Mouse (Mus musculus) hindbrain, embryonic 14.5 days (tissue): ENCODE data around the gene Eif3i. TPM values are rescaled to one million over a fixed set of nuclear protein-coding genes. Genes with fewer than 3 reads are reported as not detected.
A peak's percentile ranks its signal among the peaks of the same experiment; 100 is the strongest.

Experiments
- ATAC-seq: fragments of 200-750 bp; cut with Nextera tagmentation; 2 replicates; pipeline ENCODE4 v1.8.0; 2017; ENCODE audit warnings: moderate number of reproducible peaks, mild to moderate bottlenecking, moderate TSS enrichment, moderate library complexity; ENCODE audit not compliant: low FRiP score
- DNase-seq: peaks from one replicate; pipeline ENCODE4 v3.0.0-alpha.2; 2015; ENCODE audit warnings: low spot score
- H3K27ac ChIP-seq: fragments of 300-500 bp; sonication (generic); 2 replicates; pipeline ENCODE4 v1.5.1; 2014; ENCODE audit warnings: mild to moderate bottlenecking, moderate library complexity
- H3K27me3 ChIP-seq: fragments of 300-500 bp; sonication (generic); 2 replicates; pipeline ENCODE4 v1.6.1; 2014; ENCODE audit warnings: mild to moderate bottlenecking, low read length, mixed read lengths; ENCODE audit not compliant: control insufficient read depth, insufficient read depth
- H3K36me3 ChIP-seq: fragments of 300-500 bp; sonication (generic); replicated peaks from 2 replicates; pipeline ENCODE4 v1.6.1; 2014; ENCODE audit not compliant: control insufficient read depth, insufficient read depth
- H3K4me1 ChIP-seq: fragments of 300-500 bp; sonication (generic); replicated peaks from 2 replicates; pipeline ENCODE4 v1.6.1; 2014; ENCODE audit warnings: antibody characterized with exemption, low read length, mixed read lengths; ENCODE audit not compliant: control insufficient read depth, insufficient read depth
- H3K4me2 ChIP-seq: fragments of 300-500 bp; sonication (generic); replicated peaks from 2 replicates; pipeline ENCODE4 v1.6.1; 2014; ENCODE audit warnings: mild to moderate bottlenecking, moderate library complexity
- H3K4me3 ChIP-seq: fragments of 300-500 bp; sonication (generic); replicated peaks from 2 replicates; pipeline ENCODE4 v1.5.1; 2014; ENCODE audit warnings: mild to moderate bottlenecking, low read length
- H3K9ac ChIP-seq: fragments of 300-500 bp; sonication (generic); 2 replicates; pipeline ENCODE4 v1.6.1; 2014
- H3K9me3 ChIP-seq: fragments of 300-500 bp; sonication (generic); 2 replicates; pipeline ENCODE4 v1.6.1; 2016; ENCODE audit warnings: low read length; ENCODE audit not compliant: control insufficient read depth
- WGBS: fragments of 180-500 bp; shearing (Covaris S2); extraction: QIAGEN DNeasy Blood & Tissue Kit; methylation state at CpG from one replicate; pipeline ENCODE4 v1.1.7; 2014; 5-methylcytosine and 5-hydroxymethylcytosine counted together
- polyA plus RNA-seq: library from polyadenylated mRNA; unstranded; fragments of >200 nt; fragmentation: Nextera tagmentation; extraction: Ambion mirVana; gene quantifications from 2 replicates; pipeline ENCODE4 v1.2.1, GENCODE M21; 2014

The Eif3i gene
- polyA plus RNA-seq, 1 experiment from 2014 or later, result 226 TPM

DNA sequence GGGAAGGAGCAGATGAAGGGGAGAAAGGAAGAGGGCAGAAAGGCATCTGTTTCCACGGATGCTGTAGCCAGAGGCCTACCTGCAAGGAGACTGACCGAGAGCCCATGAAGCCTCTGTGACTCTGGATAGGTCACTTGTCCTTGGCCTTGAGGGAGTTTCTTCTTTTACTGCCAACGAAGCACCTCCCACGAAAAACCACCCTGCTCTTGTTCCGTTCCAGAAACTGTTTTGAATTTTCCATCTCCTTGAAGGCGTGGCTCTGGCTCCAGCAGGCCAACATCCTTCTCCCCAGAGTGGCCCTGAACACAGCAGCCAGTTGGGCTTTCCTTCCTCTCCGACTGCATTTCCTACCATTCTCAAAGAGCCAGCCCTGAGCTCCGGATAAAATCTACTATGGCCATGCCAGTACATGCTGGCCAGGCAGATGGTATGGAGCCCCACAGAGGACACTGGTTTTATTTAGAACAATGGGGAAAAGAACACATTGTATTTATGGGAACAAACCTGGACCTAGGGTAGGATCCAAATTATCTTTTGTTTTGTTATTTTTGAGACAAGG is 20.9 kb upstream of the Eif3i start:
- H3K9ac ChIP-seq, result 0 out of 2 replicates have a peak overlapping the region, but pooled peaks have one; percentile 3
- no peaks in the 10 kb centered on the region for H3K9me3 ChIP-seq
- ATAC-seq (no peak), DNase-seq (no peak)
- peaks cover 17% of the 10 kb centered on the region for H3K36me3 ChIP-seq
- H3K27ac ChIP-seq, result no peak overlapping the region
- H3K27me3 ChIP-seq, result no peaks in the 10 kb centered on the region
- no peak overlapping the region for H3K4me3 ChIP-seq
- peak overlapping the region; percentile 82 for H3K4me2 ChIP-seq
- WGBS, result 91% methylated on average over 8 of the region's 8 CpGs
- peaks cover 41% of the 10 kb centered on the region for H3K4me1 ChIP-seq

DNA sequence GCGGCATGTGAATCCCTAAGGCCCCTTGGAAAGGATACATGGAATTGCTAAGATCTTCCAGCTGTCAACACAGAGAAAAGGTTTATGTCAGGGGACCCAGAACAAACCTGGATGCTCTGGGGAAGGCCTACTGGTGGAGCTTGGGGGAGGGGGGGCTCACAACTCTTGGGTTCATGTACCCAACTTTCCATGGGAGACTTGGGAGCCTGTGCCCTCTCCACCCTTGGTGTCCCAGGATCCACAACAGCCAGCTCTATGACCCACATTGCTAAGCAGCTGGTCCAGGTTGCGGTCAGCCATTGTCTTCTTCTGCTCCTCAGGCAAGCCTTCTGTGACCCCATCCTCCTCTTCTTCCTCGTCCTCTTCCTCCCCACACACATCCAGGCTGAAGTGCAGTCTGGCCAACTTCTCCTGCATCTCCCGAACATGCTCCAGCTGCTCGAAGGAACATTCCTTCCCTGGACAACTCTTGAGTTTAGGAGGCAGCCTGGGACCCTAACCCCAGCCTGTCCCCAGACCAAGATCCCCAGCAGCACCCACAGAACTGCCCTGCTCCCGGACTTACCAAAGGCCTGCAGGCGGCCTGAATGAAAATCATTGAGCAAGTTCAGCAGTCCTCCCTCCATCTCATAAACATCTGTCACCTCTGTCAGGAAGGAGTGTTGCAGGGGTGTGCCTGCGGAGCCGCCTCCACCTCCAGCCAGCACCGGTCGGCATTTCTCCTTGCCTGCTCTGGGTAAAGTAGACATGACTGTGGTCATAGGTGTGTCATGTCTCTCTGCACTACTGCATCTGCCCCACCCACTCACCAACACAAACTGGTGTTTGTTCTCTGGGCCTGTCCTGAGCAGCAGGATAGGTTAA is 20.2 kb upstream of the Eif3i start:
- 89% methylated on average over 11 of the region's 11 CpGs for WGBS
- H3K4me3 ChIP-seq, result no peak overlapping the region
- peaks cover 17% of the 10 kb centered on the region for H3K36me3 ChIP-seq
- no peaks in the 10 kb centered on the region for H3K27me3 ChIP-seq
- DNase-seq, result no peak
- peak overlapping the region; percentile 13; the same call in 1 of the 2 replicates for H3K4me2 ChIP-seq
- no peak for ATAC-seq
- 0 out of 2 replicates have a peak overlapping the region, but pooled peaks have one; percentile 3 for H3K9ac ChIP-seq
- peaks cover 39% of the 10 kb centered on the region for H3K4me1 ChIP-seq
- H3K9me3 ChIP-seq, result no peaks in the 10 kb centered on the region
- H3K27ac ChIP-seq, result no peak overlapping the region

DNA sequence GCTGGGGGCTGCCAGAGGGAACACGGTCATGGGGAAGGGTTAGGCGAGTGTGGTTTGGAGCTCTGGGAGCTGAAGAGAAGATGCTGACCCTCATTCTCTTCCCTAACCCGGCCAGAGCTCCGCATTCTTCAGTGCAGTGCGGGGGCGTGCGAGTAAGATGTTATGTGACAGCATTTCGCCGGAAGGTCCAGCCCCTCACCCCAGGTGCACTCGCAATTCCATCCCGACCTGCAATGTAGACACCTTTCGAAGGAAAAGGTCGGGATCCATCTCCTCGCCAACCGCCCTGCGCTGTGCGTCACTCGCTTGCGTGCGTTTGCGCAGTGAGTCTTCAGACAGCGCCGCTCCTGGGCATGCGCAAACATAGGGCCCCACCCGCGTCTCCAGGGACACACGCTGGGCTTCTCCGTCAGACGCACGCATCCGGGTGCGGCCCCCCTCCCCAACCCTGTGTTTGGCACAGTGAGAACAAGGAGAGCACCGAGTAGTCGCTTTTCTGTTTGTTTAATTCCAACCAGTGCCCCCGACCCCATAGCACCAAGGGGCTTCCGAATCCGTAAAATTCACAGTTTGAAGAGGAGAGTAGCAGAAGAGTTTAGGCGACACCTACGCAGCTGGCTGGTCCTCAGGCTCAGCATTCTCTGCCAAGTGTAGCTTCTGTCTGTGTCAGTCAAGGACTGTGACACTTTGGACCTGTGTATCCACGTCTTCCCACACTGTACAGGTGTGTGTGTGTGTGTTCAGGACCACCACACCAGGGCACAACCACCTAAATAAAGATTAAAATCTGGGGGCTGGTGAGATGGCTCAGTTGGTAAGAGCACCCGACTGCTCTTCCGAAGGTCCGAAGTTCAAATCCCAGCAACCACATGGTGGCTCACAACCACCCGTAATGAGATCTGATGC is 18.6 kb upstream of the Eif3i start, which contains the start of gene Iqcc:
Iqcc (minus strand) TSS at position 314 of the 906 bp plus-strand sequence.
- DNase-seq, result peak; percentile 97

DNA sequence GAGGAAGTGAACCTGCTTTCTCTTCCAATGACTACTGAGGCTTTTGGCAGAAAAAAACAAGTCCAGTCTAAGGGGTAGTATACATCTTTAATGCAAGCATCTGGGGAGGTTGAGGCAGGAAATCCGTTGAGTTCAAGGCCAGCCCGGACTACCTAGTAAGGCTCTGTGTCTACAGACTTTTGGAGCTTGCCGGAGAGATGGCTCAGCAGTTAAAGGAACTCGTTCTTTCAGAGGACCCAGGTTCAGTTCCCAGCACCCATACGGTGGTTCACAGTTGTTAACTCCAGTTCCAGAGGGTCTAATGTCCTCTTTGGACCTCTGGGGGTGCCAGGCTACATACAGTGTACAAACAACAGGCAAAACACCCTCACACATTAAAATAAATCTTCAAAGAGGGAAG is 17.6 kb upstream of the Eif3i start:
- Histone ChIP-seq H3K36me3 (peaks cover 19% of the 10 kb centered on the region), H3K27me3 (no peaks in the 10 kb centered on the region), H3K4me1 (peaks cover 24% of the 10 kb centered on the region), H3K4me2 (peak overlapping the region; percentile 60), H3K9ac (peak overlapping the region; percentile 78), H3K4me3 (peak overlapping the region; percentile 52), H3K27ac (peak overlapping the region; percentile 91; the same call in 1 of the 2 replicates), H3K9me3 (no peaks in the 10 kb centered on the region)
- ATAC-seq, result no peak
- WGBS, result 97% methylated on average over 5 of the region's 5 CpGs
- DNase-seq, result no peak

More for the DNA sequence above, 18.6 kb upstream of the Eif3i start, which contains the start of gene Iqcc:
- Histone ChIP-seq H3K4me2 (peak within 1 kb of the TSS; percentile 60), H3K27ac (peak within 1 kb of the TSS; percentile 91), H3K9ac (peak within 1 kb of the TSS; percentile 78), H3K4me3 (peak within 1 kb of the TSS; percentile 52), H3K36me3 (peaks cover 19% of the 10 kb centered on the region), H3K4me1 (peaks cover 27% of the 10 kb centered on the region), H3K27me3 (no peaks in the 10 kb centered on the region), H3K9me3 (no peaks in the 10 kb centered on the region)
- ATAC-seq, result peak; percentile 91
- WGBS, result 5% methylated on average over 43 of the region's 44 CpGs

DNA sequence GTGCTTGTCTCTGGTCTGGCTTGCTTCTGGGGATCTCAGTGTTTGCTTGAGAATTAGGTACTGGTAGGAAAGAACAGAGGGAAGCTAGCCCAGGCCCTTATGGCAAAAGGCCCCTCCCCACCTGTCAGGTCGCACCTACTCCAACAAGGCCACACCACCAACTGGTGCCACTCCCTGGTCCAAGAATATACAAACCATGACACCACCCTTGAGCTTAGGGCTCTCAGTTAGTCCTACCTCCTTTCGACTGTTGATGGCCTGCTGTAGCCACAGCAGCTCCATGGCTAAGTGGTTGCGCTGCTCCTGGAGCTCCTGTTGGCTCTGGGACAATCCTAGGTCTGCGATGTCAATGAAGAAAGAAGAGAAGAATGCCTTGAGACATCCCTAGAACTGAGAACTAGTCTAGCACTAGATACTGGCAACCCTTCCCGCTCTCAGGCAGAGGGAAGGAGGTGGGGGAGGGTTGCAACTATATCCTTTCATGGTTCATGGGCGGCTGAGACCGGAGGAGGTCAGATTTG is 16.7 kb upstream of the Eif3i start:
- H3K9ac ChIP-seq, result no peak overlapping the region
- ATAC-seq (no peak), DNase-seq (no peak)
- WGBS, result 96% methylated on average over 7 of the region's 7 CpGs
- no peak overlapping the region for H3K27ac ChIP-seq
- no peak overlapping the region for H3K4me3 ChIP-seq
- H3K4me1 ChIP-seq, result peaks cover 16% of the 10 kb centered on the region
- no peaks in the 10 kb centered on the region for H3K9me3 ChIP-seq
- no peak overlapping the region for H3K4me2 ChIP-seq
- H3K27me3 ChIP-seq, result no peaks in the 10 kb centered on the region
- H3K36me3 ChIP-seq, result peaks cover 19% of the 10 kb centered on the region

- Histone ChIP-seq H3K4me2 (no peak overlapping the region), H3K4me3 (no peak overlapping the region), H3K36me3 (peaks cover 19% of the 10 kb centered on the region), H3K27ac (no peak overlapping the region), H3K27me3 (no peaks in the 10 kb centered on the region), H3K4me1 (peaks cover 10% of the 10 kb centered on the region), H3K9me3 (no peaks in the 10 kb centered on the region), H3K9ac (no peak overlapping the region)
- ATAC-seq, result no peak
- no peak for DNase-seq
- WGBS, result 91% methylated on average over 3 of the region's 3 CpGs
Observed at GRCm38 (mm10) chr4:129616631-129617030, 16.2 kb upstream of the Eif3i start.

- no peak overlapping the region for H3K4me2 ChIP-seq
- peaks cover 9% of the 10 kb centered on the region; the same call in 1 of the 2 replicates for H3K4me1 ChIP-seq
- H3K9ac ChIP-seq, result no peak overlapping the region
- no peaks in the 10 kb centered on the region for H3K9me3 ChIP-seq
- no peaks in the 10 kb centered on the region for H3K27me3 ChIP-seq
- WGBS, result 92% methylated on average over 9 of the region's 9 CpGs
- H3K4me3 ChIP-seq, result no peak overlapping the region
- no peak overlapping the region for H3K27ac ChIP-seq
- H3K36me3 ChIP-seq, result peaks cover 19% of the 10 kb centered on the region
- ATAC-seq (no peak), DNase-seq (no peak)
Observed at GRCm38 (mm10) chr4:129615801-129616290, 15.4 kb upstream of the Eif3i start.

DNA sequence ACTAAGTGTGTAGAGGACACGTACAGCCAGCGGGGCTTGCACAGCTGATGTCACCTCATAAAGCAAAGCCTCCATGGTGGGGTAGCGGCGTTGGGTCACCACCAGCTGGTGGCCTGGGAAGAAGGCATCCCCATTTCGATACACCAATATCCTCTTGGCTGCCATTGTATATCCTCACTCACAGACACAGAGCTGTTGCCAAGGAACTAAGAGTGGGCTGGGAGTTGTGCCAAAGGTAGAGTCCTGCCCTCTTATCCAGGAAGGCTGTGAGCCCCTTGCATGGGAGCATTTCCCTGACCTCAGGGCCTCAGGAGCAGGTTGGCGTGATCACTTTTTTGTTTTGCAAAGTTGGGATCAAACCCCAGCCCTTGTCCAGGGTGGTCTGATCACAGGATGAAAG is 13.6 kb upstream of the Eif3i start, which contains the start of gene Dcdc2b:
Dcdc2b (minus strand) TSS at position 165 of the 400 bp plus-strand sequence.
- ATAC-seq (no peak), DNase-seq (no peak)
- H3K9ac ChIP-seq, result no peak within 1 kb of the TSS
- H3K4me1 ChIP-seq, result peaks cover 9% of the 10 kb centered on the region; the same call in 1 of the 2 replicates
- H3K4me2 ChIP-seq, result no peak within 1 kb of the TSS
- peaks cover 23% of the 10 kb centered on the region for H3K36me3 ChIP-seq
- H3K27ac ChIP-seq, result no peak within 1 kb of the TSS
- H3K4me3 ChIP-seq, result no peak within 1 kb of the TSS
- no peaks in the 10 kb centered on the region for H3K9me3 ChIP-seq
- WGBS, result 76% methylated on average over 6 of the region's 6 CpGs
- no peaks in the 10 kb centered on the region for H3K27me3 ChIP-seq
